Mouse (Mus musculus) adrenal gland, adult 2 months (tissue): ENCODE measurements around the gene Banp. TPM values are rescaled to one million over a fixed set of nuclear protein-coding genes. Genes with fewer than 3 reads are reported as not detected.
A peak's percentile ranks its signal among the peaks of the same experiment; 100 is the strongest.

Experiments used
- DNase-seq: peaks from one replicate; pipeline ENCODE4 v3.0.0; 2021
- long read RNA-seq: library from polyadenylated mRNA; stranded (forward); transcript quantifications from one replicate; pipeline ENCODE4 v2.0.0, GENCODE M21; 2021
- polyA plus RNA-seq: library from polyadenylated mRNA; depleted of rRNA; stranded (reverse); fragments of >200 nt; gene quantifications from 2 replicates; pipeline ENCODE4 v1.2.3, GENCODE M21; 2012; rRNA removed
- total RNA-seq, 2 experiments: library from RNA; stranded (reverse); gene quantifications; 2 replicates each; pipeline ENCODE4 v1.2.3; 2021

Banp gene
- total RNA-seq (10 to 100 TPM; 16.3 to 52.3 TPM), polyA plus RNA-seq (72.5 and 72.6 TPM in 2 replicates)
- long read RNA-seq, full-length matches to known transcripts: 3 of 9 reads
- long read RNA-seq, partial matches to known transcripts: 2 of 9 reads
- long read RNA-seq, other reads (novel, unspliced or antisense): 4 of 9 reads

GRCm38 (mm10) chr8:121949222-121949800 is at the start of gene Banp:
Banp (plus strand) TSS chr8:121949750.
- DNase-seq: no peak

GRCm38 (mm10) chr8:121901498-121902236 is 47.9 kb upstream of the Banp start:
- DNase-seq: peak; percentile 92

- DNase-seq: no peak
Observed at GRCm38 (mm10) chr8:121903977-121904376, 45.6 kb upstream of the Banp start.

GRCm38 (mm10) chr8:121904999-121905398 is 44.6 kb upstream of the Banp start:
- DNase-seq: no peak

- no peak for DNase-seq
Observed at GRCm38 (mm10) chr8:121905420-121905819, 44.1 kb upstream of the Banp start.

GRCm38 (mm10) chr8:121905864-121906263 is 43.7 kb upstream of the Banp start:
- DNase-seq: no peak

- DNase-seq: peak; percentile 52
Observed at GRCm38 (mm10) chr8:121906542-121907512, 42.7 kb upstream of the Banp start.

- peak; percentile 98 for DNase-seq
Observed at GRCm38 (mm10) chr8:121907587-121908248, 41.8 kb upstream of the Banp start, which contains the start of gene Slc7a5. Slc7a5 (minus strand) TSS chr8:121907694.

- no peak for DNase-seq
Observed at GRCm38 (mm10) chr8:121908378-121909147, 41.0 kb upstream of the Banp start.

GRCm38 (mm10) chr8:121909148-121909541 is 40.4 kb upstream of the Banp start:
- no peak for DNase-seq

- DNase-seq: peak; percentile 72
Observed at GRCm38 (mm10) chr8:121909663-121910062, 39.9 kb upstream of the Banp start.

- DNase-seq: no peak
Observed at GRCm38 (mm10) chr8:121911400-121911799, 38.1 kb upstream of the Banp start.

- DNase-seq: peak; percentile 59
Observed at GRCm38 (mm10) chr8:121911987-121912386, 37.6 kb upstream of the Banp start.

GRCm38 (mm10) chr8:121912831-121913230 is 36.7 kb upstream of the Banp start:
- no peak for DNase-seq

GRCm38 (mm10) chr8:121913378-121913777 is 36.2 kb upstream of the Banp start:
- no peak for DNase-seq

GRCm38 (mm10) chr8:121919158-121919557 is 30.4 kb upstream of the Banp start:
- no peak for DNase-seq

GRCm38 (mm10) chr8:121919731-121920130 is 29.8 kb upstream of the Banp start:
- DNase-seq: no peak

GRCm38 (mm10) chr8:121921582-121921981 is 28.0 kb upstream of the Banp start:
- no peak for DNase-seq

- DNase-seq: peak; percentile 58
Observed at GRCm38 (mm10) chr8:121922101-121922500, 27.4 kb upstream of the Banp start.

GRCm38 (mm10) chr8:121924681-121925080 is 24.9 kb upstream of the Banp start:
- DNase-seq: no peak

- peak; percentile 71 for DNase-seq
Observed at GRCm38 (mm10) chr8:121925624-121926023, 23.9 kb upstream of the Banp start.
